Mouse (Mus musculus): ENCODE data around the gene Bach1. TPM values are rescaled to one million over a fixed set of nuclear protein-coding genes. Genes with fewer than 3 reads are reported as not detected.

The Bach1 gene
- polyA plus RNA-seq, 1 experiment from 2014 or later, result 19.4 TPM

DNA sequence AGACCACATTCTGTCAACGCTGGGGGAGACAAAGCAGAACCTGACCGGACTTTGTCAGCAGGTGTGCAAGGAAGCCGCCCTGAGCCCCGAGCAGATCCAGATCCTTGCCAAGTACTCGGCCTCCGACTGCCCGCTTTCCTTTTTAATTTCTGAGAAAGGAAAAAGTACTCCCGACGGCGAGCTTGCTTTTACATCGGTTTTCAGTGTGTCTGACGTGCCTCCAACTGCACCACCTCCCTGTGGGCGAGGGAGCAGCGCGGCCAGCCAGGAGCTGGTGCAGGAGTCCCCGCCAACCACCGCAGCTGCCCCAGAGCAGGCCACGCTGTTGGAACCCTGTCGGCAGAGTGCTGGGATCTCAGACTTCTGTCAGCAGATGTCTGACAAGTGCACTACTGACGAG is 30.7 kb downstream of the Bach1 start:
- ATAC-seq (ENCODE audit: low FRiP score), result no peak
- Histone ChIP-seq H3K9ac (no peak overlapping the region), H3K9me3 (no peaks in the 10 kb centered on the region), H3K27me3 (no peaks in the 10 kb centered on the region), H3K36me3 (replicated peaks) (peaks cover 40% of the 10 kb centered on the region), H3K27ac (no peak overlapping the region), H3K4me3 (replicated peaks) (no peak overlapping the region), H3K4me1 (no peaks in the 10 kb centered on the region), H3K4me2 (no peak overlapping the region)
- WGBS, result 92% methylated on average over 20 of the region's 20 CpGs

DNA sequence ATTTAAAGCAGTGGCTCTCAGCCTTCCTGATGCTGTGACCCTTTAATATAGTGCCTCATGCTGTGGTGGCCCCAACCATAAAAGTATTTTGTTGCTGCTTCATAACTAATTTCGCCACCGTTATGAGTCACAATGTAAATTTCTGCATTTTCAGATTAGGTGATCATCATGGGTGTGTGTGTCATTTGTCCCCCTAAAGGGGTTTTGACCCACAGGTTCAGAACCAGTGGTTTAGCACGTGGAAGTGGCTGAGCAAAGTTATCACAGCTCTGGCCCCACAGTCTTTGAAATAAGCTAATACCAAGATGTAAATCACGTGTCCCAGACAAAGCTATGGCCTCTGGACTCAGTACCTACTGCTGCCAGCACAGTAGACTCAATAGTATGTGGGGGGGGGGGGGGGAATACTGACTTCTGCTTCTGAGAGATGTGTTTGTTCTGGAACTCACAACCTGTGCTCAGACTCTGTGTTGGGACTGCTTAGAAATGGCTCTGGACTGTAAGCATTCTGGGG is 36.2 kb downstream of the Bach1 start:
- Histone ChIP-seq H3K9ac (no peak overlapping the region), H3K4me3 (replicated peaks) (no peak overlapping the region), H3K4me1 (no peaks in the 10 kb centered on the region), H3K4me2 (no peak overlapping the region), H3K9me3 (no peaks in the 10 kb centered on the region), H3K36me3 (replicated peaks) (peaks cover 10% of the 10 kb centered on the region), H3K27ac (no peak overlapping the region), H3K27me3 (no peaks in the 10 kb centered on the region)
- WGBS, result 94% methylated on average over 4 of the region's 4 CpGs
- ATAC-seq (ENCODE audit: low FRiP score), result no peak

DNA sequence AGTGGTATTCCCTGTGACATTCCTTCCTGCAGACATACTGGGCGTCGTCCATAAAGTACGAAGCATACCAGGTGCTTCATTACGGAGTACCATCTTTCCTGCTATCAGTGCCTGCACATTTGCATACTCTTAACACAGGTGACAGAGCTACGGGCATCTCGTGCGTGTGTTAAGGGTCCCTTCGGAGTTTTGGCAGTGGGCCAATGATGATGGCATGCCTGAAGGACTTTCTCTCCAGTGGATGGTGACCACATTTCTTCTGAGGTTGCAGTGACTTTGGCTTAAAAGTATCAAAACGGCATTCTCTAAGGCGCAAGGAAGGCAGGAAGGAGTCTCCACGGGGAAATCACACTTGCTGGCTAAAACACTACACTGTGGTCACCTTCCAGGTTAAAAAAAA is 37.4 kb downstream of the Bach1 start:
- Histone ChIP-seq H3K9ac (no peak overlapping the region), H3K4me3 (replicated peaks) (no peak overlapping the region), H3K9me3 (no peaks in the 10 kb centered on the region), H3K4me2 (no peak overlapping the region), H3K27me3 (no peaks in the 10 kb centered on the region), H3K27ac (no peak overlapping the region), H3K36me3 (replicated peaks) (no peaks in the 10 kb centered on the region; the same call in none of the 2 replicates), H3K4me1 (no peaks in the 10 kb centered on the region)
- WGBS, result 86% methylated on average over 11 of the region's 11 CpGs
- peak; percentile 18; the same call in 1 of the 2 replicates for ATAC-seq (ENCODE audit: low FRiP score)

DNA sequence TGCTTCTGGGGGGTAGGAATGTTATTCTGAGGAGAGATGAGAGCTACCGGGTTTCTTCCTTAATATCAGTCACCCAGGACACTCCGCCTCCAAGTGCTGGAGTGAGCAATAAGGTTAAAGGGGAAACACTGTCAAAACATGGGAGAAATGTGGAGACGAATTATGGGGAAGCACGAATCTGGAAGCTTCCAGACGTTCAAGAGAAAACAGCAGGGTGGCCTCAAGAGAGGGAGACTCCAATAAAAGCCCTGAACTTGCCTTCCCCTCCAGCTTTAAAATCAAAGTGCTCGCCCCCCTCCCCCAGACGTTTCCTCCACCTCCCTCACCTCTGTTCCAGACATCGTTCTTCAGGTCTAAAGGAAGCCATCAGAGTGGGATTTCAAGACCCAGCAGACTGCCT is 38.6 kb downstream of the Bach1 start:
- no peaks in the 10 kb centered on the region for H3K27me3 ChIP-seq
- no peak overlapping the region for H3K4me2 ChIP-seq
- H3K9ac ChIP-seq, result no peak overlapping the region
- H3K9me3 ChIP-seq, result no peaks in the 10 kb centered on the region
- no peak for ATAC-seq (ENCODE audit: low FRiP score)
- 83% methylated on average over 8 of the region's 8 CpGs for WGBS
- no peaks in the 10 kb centered on the region for H3K4me1 ChIP-seq
- no peak overlapping the region for H3K27ac ChIP-seq
- H3K36me3 ChIP-seq (replicated peaks), result no peaks in the 10 kb centered on the region; the same call in 1 of the 2 replicates
- no peak overlapping the region for H3K4me3 ChIP-seq (replicated peaks)

DNA sequence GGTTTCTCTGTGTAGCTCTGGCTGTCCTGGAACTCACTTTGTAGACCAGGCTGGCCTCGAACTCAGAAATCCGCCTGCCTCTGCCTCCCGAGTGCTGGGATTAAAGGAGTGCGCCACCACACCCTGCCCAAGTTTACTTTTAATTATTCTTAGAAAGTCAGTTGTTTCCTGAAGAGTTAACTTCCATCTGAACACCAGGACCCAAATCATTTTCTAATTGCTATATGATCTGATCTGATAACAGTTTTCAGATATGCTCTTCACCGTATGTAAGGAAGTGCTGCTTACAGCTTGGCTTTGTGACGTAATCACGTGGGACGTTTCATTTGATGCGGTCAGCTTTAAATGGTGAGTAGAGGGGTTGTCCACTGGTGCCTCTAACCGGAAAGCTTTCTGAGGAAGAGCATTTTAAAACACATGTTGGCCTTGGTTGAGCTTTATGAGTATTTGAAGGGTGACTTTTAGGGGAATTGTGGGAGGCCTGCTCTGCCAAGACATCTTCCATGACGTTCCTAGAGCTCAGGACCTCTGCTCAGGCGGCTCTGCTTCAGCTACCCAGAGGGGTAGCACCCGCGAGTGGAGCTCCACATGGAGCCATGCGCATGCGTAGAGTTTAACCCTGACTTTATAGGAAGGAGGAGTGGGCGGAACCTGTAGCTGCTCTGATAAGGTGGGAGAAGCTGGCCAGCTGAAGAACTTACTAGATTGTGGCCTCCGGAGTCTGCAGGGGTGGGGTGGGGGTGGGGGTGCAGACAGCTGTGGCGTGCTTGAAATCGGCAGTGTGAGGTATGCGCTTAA is 39.3 kb downstream of the Bach1 start:
- no peak overlapping the region for H3K9ac ChIP-seq
- no peaks in the 10 kb centered on the region for H3K9me3 ChIP-seq
- no peak overlapping the region for H3K27ac ChIP-seq
- no peak overlapping the region for H3K4me3 ChIP-seq (replicated peaks)
- WGBS, result 93% methylated on average over 21 of the region's 21 CpGs
- H3K27me3 ChIP-seq, result no peaks in the 10 kb centered on the region
- no peak overlapping the region for H3K4me2 ChIP-seq
- no peaks in the 10 kb centered on the region for H3K4me1 ChIP-seq
- H3K36me3 ChIP-seq (replicated peaks), result no peaks in the 10 kb centered on the region; the same call in 1 of the 2 replicates
- ATAC-seq (ENCODE audit: low FRiP score), result no peak

DNA sequence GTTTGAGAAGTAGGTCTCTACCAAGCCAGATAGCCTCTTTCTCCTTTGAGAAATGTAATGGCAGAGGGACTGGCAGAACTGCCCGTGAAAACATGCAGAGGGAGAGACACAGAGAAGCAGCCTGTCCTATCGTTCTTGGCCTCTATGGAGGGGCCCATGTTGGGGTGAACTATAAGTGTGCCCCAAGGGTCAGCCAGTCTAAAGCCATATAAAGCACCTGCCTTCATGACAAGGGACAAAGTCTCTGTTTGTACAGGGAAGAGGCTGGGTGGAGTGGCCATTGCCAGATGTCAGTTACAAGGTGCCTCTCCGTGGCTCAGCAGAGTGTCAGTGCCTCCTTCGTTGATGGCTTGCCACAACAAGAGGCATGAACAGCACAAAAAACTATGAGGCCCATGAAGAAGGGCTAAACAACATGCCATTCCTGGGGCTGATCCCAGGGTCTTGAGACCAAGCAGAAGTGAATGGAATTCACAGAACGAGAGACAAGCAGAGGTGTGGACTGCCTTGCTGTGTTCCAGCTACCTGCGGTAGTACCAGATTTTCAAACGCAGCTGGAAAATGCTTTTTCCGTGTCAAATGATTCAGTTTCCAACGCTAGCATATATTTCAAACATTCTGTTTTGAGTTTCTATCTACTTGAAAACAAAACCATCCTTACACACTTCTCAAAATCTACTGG is 42.4 kb downstream of the Bach1 start:
- Histone ChIP-seq H3K9me3 (no peaks in the 10 kb centered on the region), H3K9ac (no peak overlapping the region), H3K4me1 (peaks cover 7% of the 10 kb centered on the region; the same call in 1 of the 2 replicates), H3K36me3 (replicated peaks) (no peaks in the 10 kb centered on the region), H3K4me3 (replicated peaks) (no peak overlapping the region), H3K27ac (no peak overlapping the region), H3K27me3 (no peaks in the 10 kb centered on the region), H3K4me2 (no peak overlapping the region)
- WGBS, result 91% methylated on average over 9 of the region's 9 CpGs
- no peak for ATAC-seq (ENCODE audit: low FRiP score)

DNA sequence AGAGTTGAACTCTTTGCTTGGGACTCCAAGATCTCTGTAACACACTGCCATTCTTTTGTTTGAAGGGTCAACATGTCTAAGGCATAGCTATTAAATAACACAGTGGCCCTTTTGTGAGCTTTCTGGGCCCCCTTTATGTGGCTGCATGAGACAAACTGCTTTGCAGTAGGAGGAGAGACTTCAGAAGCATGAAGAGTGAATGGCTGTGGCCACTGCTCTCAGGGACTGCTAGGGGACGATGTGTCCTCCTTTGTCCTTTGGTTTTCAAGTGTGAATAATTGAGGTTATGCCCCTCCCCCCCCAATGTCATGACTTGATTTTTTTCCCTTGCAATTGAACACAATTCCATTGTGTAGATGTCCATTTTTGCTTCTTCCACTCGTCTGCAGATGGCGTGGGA is 44.9 kb downstream of the Bach1 start:
- H3K27ac ChIP-seq, result no peak overlapping the region
- H3K4me1 ChIP-seq, result peaks cover 7% of the 10 kb centered on the region; the same call in 1 of the 2 replicates
- H3K4me3 ChIP-seq (replicated peaks), result no peak overlapping the region
- no peak overlapping the region for H3K9ac ChIP-seq
- 23% methylated on average over 3 of the region's 3 CpGs for WGBS
- H3K36me3 ChIP-seq (replicated peaks), result no peaks in the 10 kb centered on the region
- H3K27me3 ChIP-seq, result no peaks in the 10 kb centered on the region
- H3K4me2 ChIP-seq, result no peak overlapping the region
- H3K9me3 ChIP-seq, result no peaks in the 10 kb centered on the region
- 0 out of 2 replicates have a peak, but pooled peaks have one; percentile 27 for ATAC-seq (ENCODE audit: low FRiP score)

DNA sequence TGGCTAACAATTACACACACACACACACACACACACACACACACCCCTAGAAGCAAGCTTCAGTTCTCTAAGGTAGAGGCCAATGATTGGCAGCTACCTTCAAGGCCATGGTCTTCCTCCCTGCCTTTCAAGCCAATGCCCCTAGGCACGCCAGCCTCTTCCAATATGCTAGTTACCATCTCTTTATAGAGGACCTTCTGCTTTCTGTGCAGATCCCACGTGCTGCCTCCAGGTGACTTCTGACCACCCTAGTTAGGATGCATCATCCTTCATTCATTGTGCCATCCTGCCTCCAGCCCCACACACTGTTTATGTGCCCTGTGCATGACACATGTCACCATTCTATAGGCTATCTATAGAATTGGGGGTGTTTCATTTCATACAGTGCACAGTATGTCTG is 45.6 kb downstream of the Bach1 start:
- Histone ChIP-seq H3K4me3 (replicated peaks) (no peak overlapping the region), H3K27me3 (no peaks in the 10 kb centered on the region)

DNA sequence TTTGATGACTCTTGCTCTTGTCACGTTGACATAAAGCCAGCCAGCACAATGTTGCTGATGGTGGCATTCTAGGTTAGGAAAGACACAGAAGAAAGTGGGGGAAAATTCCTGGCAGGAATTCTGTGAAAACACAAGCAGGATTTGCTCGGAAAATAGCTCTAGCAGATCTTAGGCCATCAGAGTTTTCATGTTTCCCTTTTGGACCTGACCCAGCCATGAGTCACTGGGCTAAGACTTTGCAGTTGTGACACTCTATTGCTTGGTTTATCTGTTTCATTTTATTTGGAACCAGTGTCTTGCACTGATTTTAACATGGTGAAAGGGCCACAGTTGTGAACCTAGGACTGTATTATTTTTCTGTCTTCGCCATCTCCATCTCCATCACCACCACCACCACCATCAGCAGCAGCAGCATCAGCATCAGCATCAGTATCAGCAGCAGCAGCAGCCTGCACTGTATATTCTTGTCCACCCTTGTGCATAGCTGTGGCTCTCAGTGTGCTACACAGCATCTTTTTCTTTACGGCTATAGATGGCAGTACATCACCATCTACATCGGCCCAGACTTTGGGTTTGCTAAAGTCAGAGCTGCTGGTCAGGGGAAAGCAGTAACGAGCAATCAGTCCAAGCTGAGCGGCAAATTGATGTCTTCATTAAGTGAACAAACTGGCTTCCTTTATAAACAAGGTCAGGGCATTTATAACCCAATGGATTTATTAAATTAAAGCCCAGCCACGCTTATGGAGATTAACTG is 46.6 kb downstream of the Bach1 start:
- peaks cover 7% of the 10 kb centered on the region; the same call in 1 of the 2 replicates for H3K4me1 ChIP-seq
- WGBS, result 71% methylated on average over 8 of the region's 8 CpGs
- no peak overlapping the region for H3K9ac ChIP-seq
- H3K27me3 ChIP-seq, result no peaks in the 10 kb centered on the region
- no peaks in the 10 kb centered on the region for H3K36me3 ChIP-seq (replicated peaks)
- no peaks in the 10 kb centered on the region for H3K9me3 ChIP-seq
- H3K4me3 ChIP-seq (replicated peaks), result no peak overlapping the region
- ATAC-seq (ENCODE audit: low FRiP score), result no peak
- no peak overlapping the region for H3K27ac ChIP-seq
- no peak overlapping the region for H3K4me2 ChIP-seq

More for the DNA sequence above, 45.6 kb downstream of the Bach1 start:
- H3K9me3 ChIP-seq, result no peaks in the 10 kb centered on the region
- H3K9ac ChIP-seq, result no peak overlapping the region
- WGBS, result 79% methylated on average over 2 of the region's 2 CpGs
- ATAC-seq (ENCODE audit: low FRiP score), result no peak; the same call in 1 of the 2 replicates
- H3K36me3 ChIP-seq (replicated peaks), result no peaks in the 10 kb centered on the region
- H3K27ac ChIP-seq, result no peak overlapping the region
- H3K4me2 ChIP-seq, result no peak overlapping the region
- H3K4me1 ChIP-seq, result peaks cover 7% of the 10 kb centered on the region; the same call in 1 of the 2 replicates

DNA sequence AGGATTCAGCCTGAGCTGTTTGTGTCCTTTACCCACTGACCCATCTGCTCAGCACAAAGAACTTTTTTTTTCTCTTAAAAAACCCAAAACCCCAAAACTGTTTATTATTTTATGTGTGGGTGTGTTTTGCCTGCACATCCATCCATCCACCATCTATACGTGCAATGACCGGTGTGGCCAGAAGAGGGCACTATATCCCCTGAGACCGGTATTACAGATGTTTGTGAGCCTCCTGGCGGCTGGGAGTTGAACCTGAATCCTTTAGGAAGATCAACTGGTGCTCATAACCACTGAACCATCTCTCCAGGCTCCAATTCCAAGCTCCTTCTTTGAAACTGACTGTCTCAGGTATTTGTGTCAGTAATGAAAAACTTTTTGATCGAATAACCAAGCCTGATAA is 48.0 kb downstream of the Bach1 start:
- Histone ChIP-seq H3K4me3 (replicated peaks) (no peak overlapping the region), H3K36me3 (replicated peaks) (no peaks in the 10 kb centered on the region), H3K9me3 (no peaks in the 10 kb centered on the region), H3K4me1 (peaks cover 7% of the 10 kb centered on the region; the same call in 1 of the 2 replicates), H3K27ac (no peak overlapping the region), H3K9ac (no peak overlapping the region), H3K27me3 (no peaks in the 10 kb centered on the region), H3K4me2 (no peak overlapping the region)
- ATAC-seq (ENCODE audit: low FRiP score), result no peak
- WGBS, result 27% methylated on average over 5 of the region's 5 CpGs

DNA sequence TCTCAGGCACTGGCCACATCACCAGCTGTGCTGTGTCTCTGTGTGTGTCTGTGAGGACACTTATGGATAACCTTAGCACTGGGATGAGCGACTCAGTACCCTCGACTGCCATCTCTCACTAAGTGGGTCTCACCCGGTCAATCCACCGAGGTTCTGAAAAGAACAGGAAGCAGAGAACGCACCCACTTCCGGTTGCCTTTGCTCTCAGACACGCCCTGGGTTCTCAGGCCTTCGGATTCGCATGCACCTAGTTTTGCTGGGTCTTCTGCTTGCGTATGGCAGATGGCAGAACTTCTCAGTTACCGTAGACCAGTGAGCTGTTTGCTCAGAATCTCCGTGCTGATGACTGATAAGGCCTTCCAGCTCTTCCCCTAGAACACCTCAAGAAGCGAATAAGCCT is 52.5 kb downstream of the Bach1 start:
- Histone ChIP-seq H3K4me2 (no peak overlapping the region), H3K4me3 (replicated peaks) (no peak overlapping the region), H3K9ac (no peak overlapping the region), H3K27ac (no peak overlapping the region), H3K4me1 (no peaks in the 10 kb centered on the region), H3K27me3 (no peaks in the 10 kb centered on the region), H3K36me3 (replicated peaks) (no peaks in the 10 kb centered on the region), H3K9me3 (no peaks in the 10 kb centered on the region)
- no peak for ATAC-seq (ENCODE audit: low FRiP score)
- WGBS, result 96% methylated on average over 13 of the region's 13 CpGs

DNA sequence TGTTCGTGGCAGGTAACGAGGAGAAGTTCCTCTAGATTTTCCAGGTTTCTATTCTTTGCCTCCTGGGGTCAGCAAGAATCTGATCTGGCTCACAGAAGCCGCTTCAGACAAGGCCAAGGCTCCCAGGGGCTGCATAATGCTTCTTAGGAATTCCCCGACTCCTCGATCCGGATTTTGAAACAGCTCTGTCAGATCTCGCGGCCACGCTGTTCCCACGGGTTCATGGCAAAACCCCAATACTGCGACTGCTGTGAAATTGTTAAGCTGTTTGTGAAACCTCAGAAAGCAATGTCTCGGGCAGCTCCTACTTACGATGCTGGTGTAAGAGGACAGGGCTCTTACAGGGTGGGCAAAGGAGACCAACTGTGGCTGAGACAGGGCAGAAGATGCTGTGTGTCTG is 53.7 kb downstream of the Bach1 start:
- no peaks in the 10 kb centered on the region for H3K9me3 ChIP-seq
- H3K4me3 ChIP-seq (replicated peaks), result no peak overlapping the region
- no peaks in the 10 kb centered on the region for H3K27me3 ChIP-seq
- no peak overlapping the region for H3K27ac ChIP-seq
- H3K4me2 ChIP-seq, result no peak overlapping the region
- ATAC-seq (ENCODE audit: low FRiP score), result no peak
- no peak overlapping the region for H3K9ac ChIP-seq
- 66% methylated on average over 13 of the region's 13 CpGs for WGBS
- no peaks in the 10 kb centered on the region for H3K36me3 ChIP-seq (replicated peaks)
- no peaks in the 10 kb centered on the region for H3K4me1 ChIP-seq
